Mouse (Mus musculus) midbrain, embryonic 16.5 days (tissue): ENCODE measurements around the gene Ptpn14. TPM values are rescaled to one million over a fixed set of nuclear protein-coding genes. Genes with fewer than 3 reads are reported as not detected.

Source experiments
- ATAC-seq: fragments of 200-750 bp; cut with Nextera tagmentation; 2 replicates; pipeline ENCODE4 v1.8.0; 2017; ENCODE audit warnings: moderate TSS enrichment
- H3K27ac ChIP-seq: fragments of 300-500 bp; sonication (generic); 2 replicates; pipeline ENCODE4 v1.5.1; 2014; ENCODE audit warnings: mild to moderate bottlenecking, low read length, mixed read lengths
- H3K27me3 ChIP-seq: fragments of 300-500 bp; sonication (generic); 2 replicates; pipeline ENCODE4 v1.6.1; 2014; ENCODE audit warnings: low read depth, low read length, mixed read lengths; ENCODE audit not compliant: control insufficient read depth, insufficient read depth
- H3K36me3 ChIP-seq: fragments of 300-500 bp; sonication (generic); 2 replicates; pipeline ENCODE4 v1.6.1; 2014; ENCODE audit warnings: mild to moderate bottlenecking, low read length, moderate library complexity, mixed read lengths; ENCODE audit not compliant: control insufficient read depth, insufficient read depth
- H3K4me1 ChIP-seq: fragments of 300-500 bp; sonication (generic); 2 replicates; pipeline ENCODE4 v1.6.1; 2014; ENCODE audit warnings: mild to moderate bottlenecking, low read length, mixed read lengths; ENCODE audit not compliant: control insufficient read depth, insufficient read depth
- H3K4me2 ChIP-seq: fragments of 300-500 bp; sonication (generic); 2 replicates; pipeline ENCODE4 v1.6.1; 2014; ENCODE audit warnings: mild to moderate bottlenecking, low read length, mixed read lengths
- H3K4me3 ChIP-seq: fragments of 300-500 bp; sonication (generic); 2 replicates; pipeline ENCODE4 v1.5.1; 2014; ENCODE audit warnings: low read depth, mild to moderate bottlenecking, low read length, moderate library complexity, mixed read lengths
- H3K9ac ChIP-seq: fragments of 300-500 bp; sonication (generic); 2 replicates; pipeline ENCODE4 v1.6.1; 2014; ENCODE audit warnings: low read depth, low read length, mixed read lengths
- H3K9me3 ChIP-seq: fragments of 300-500 bp; sonication (generic); replicated peaks from 2 replicates; pipeline ENCODE4 v1.6.1; 2014; ENCODE audit warnings: mild to moderate bottlenecking, low read length, mixed read lengths; ENCODE audit not compliant: control insufficient read depth, poor library complexity, severe bottlenecking
- WGBS: fragments of 180-500 bp; shearing (Covaris S2); extraction: QIAGEN DNeasy Blood & Tissue Kit; methylation state at CpG from one replicate; pipeline ENCODE4 v1.1.7; 2014; 5-methylcytosine and 5-hydroxymethylcytosine counted together
- polyA plus RNA-seq: library from polyadenylated mRNA; unstranded; fragments of >200 nt; fragmentation: Nextera tagmentation; extraction: Ambion mirVana; gene quantifications from 2 replicates; pipeline ENCODE4 v1.2.1, GENCODE M21; 2015

Ptpn14 gene
- polyA plus RNA-seq, 1 experiment from 2014 or later, result 1.0 TPM

GRCm38 (mm10) chr1:189731697-189732096 lies 3.6 kb downstream of the Ptpn14 start:
- H3K36me3 ChIP-seq, result no peaks in the 10 kb centered on the region
- no peaks in the 10 kb centered on the region for H3K9me3 ChIP-seq
- H3K27ac ChIP-seq, result no peak overlapping the region
- peaks cover 15% of the 10 kb centered on the region for H3K4me1 ChIP-seq
- no peak overlapping the region for H3K4me2 ChIP-seq
- ATAC-seq, result no peak
- H3K4me3 ChIP-seq, result no peak overlapping the region
- WGBS, result 67% methylated on average over 10 of the region's 10 CpGs
- no peak overlapping the region for H3K9ac ChIP-seq
- peaks cover 32% of the 10 kb centered on the region for H3K27me3 ChIP-seq

- Histone ChIP-seq H3K4me3 (no peak overlapping the region), H3K27me3 (peaks cover 29% of the 10 kb centered on the region), H3K9me3 (no peaks in the 10 kb centered on the region), H3K4me2 (no peak overlapping the region), H3K27ac (no peak overlapping the region), H3K4me1 (peaks cover 15% of the 10 kb centered on the region), H3K9ac (no peak overlapping the region), H3K36me3 (no peaks in the 10 kb centered on the region)
- 74% methylated on average over 8 of the region's 8 CpGs for WGBS
- no peak for ATAC-seq
Measured at GRCm38 (mm10) chr1:189732156-189732555, 4.1 kb downstream of the Ptpn14 start.

- H3K27me3 ChIP-seq, result no peaks in the 10 kb centered on the region
- no peaks in the 10 kb centered on the region for H3K9me3 ChIP-seq
- H3K36me3 ChIP-seq, result no peaks in the 10 kb centered on the region
- 92% methylated on average over 7 of the region's 7 CpGs for WGBS
- no peak overlapping the region for H3K9ac ChIP-seq
- no peak overlapping the region for H3K4me2 ChIP-seq
- no peak overlapping the region for H3K4me3 ChIP-seq
- H3K27ac ChIP-seq, result no peak overlapping the region
- no peaks in the 10 kb centered on the region for H3K4me1 ChIP-seq
- ATAC-seq, result no peak
Measured at GRCm38 (mm10) chr1:189740075-189740474, 12.0 kb downstream of the Ptpn14 start.

- WGBS, result 96% methylated on average over 5 of the region's 5 CpGs
Measured at GRCm38 (mm10) chr1:189742041-189742440, 14.0 kb downstream of the Ptpn14 start.

GRCm38 (mm10) chr1:189743136-189743535 lies 15.1 kb downstream of the Ptpn14 start:
- 89% methylated on average over 5 of the region's 5 CpGs for WGBS
- Histone ChIP-seq H3K36me3 (no peaks in the 10 kb centered on the region), H3K9me3 (no peaks in the 10 kb centered on the region), H3K4me1 (no peaks in the 10 kb centered on the region), H3K4me3 (no peak overlapping the region), H3K27me3 (no peaks in the 10 kb centered on the region), H3K4me2 (no peak overlapping the region), H3K9ac (no peak overlapping the region), H3K27ac (no peak overlapping the region)
- ATAC-seq, result no peak

More at GRCm38 (mm10) chr1:189742041-189742440, 14.0 kb downstream of the Ptpn14 start:
- no peaks in the 10 kb centered on the region for H3K36me3 ChIP-seq
- H3K4me3 ChIP-seq, result no peak overlapping the region
- H3K27me3 ChIP-seq, result no peaks in the 10 kb centered on the region
- no peak overlapping the region for H3K9ac ChIP-seq
- no peak overlapping the region for H3K27ac ChIP-seq
- no peak for ATAC-seq
- no peak overlapping the region for H3K4me2 ChIP-seq
- no peaks in the 10 kb centered on the region for H3K9me3 ChIP-seq
- H3K4me1 ChIP-seq, result no peaks in the 10 kb centered on the region

GRCm38 (mm10) chr1:189744914-189745710 lies 17.0 kb downstream of the Ptpn14 start:
- Histone ChIP-seq H3K9ac (no peak overlapping the region), H3K36me3 (no peaks in the 10 kb centered on the region), H3K27ac (no peak overlapping the region), H3K4me3 (no peak overlapping the region), H3K4me1 (no peaks in the 10 kb centered on the region), H3K4me2 (no peak overlapping the region), H3K27me3 (no peaks in the 10 kb centered on the region), H3K9me3 (no peaks in the 10 kb centered on the region)
- 64% methylated on average over 4 of the region's 4 CpGs for whole genome bisulfite sequencing
- no peak for ATAC-seq

- WGBS, result 84% methylated on average over 4 of the region's 4 CpGs
- H3K36me3 ChIP-seq, result no peaks in the 10 kb centered on the region
Measured at GRCm38 (mm10) chr1:189746520-189746919, 18.5 kb downstream of the Ptpn14 start.

GRCm38 (mm10) chr1:189749789-189750188 lies 21.7 kb downstream of the Ptpn14 start:
- H3K27me3 ChIP-seq, result no peaks in the 10 kb centered on the region
- ATAC-seq, result no peak
- no peak overlapping the region for H3K9ac ChIP-seq
- no peaks in the 10 kb centered on the region for H3K9me3 ChIP-seq
- H3K4me1 ChIP-seq, result no peaks in the 10 kb centered on the region
- no peak overlapping the region for H3K4me2 ChIP-seq
- WGBS, result 97% methylated on average over 4 of the region's 4 CpGs
- H3K27ac ChIP-seq, result no peak overlapping the region
- H3K4me3 ChIP-seq, result no peak overlapping the region
- no peaks in the 10 kb centered on the region for H3K36me3 ChIP-seq

More at GRCm38 (mm10) chr1:189746520-189746919, 18.5 kb downstream of the Ptpn14 start:
- Histone ChIP-seq H3K4me3 (no peak overlapping the region), H3K9ac (no peak overlapping the region), H3K4me2 (no peak overlapping the region), H3K27me3 (no peaks in the 10 kb centered on the region), H3K27ac (no peak overlapping the region), H3K9me3 (no peaks in the 10 kb centered on the region), H3K4me1 (no peaks in the 10 kb centered on the region)
- no peak for ATAC-seq

GRCm38 (mm10) chr1:189750233-189750632 lies 22.2 kb downstream of the Ptpn14 start:
- Histone ChIP-seq H3K4me1 (no peaks in the 10 kb centered on the region), H3K4me2 (no peak overlapping the region), H3K9me3 (no peaks in the 10 kb centered on the region), H3K36me3 (no peaks in the 10 kb centered on the region), H3K4me3 (no peak overlapping the region), H3K27ac (no peak overlapping the region), H3K27me3 (no peaks in the 10 kb centered on the region), H3K9ac (no peak overlapping the region)
- ATAC-seq, result no peak
- WGBS, result 76% methylated on average over 5 of the region's 5 CpGs
